Mouse (Mus musculus) ES-E14 (cell line): ENCODE data around the gene Pdpn. TPM values are rescaled to one million over a fixed set of nuclear protein-coding genes. Genes with fewer than 3 reads are reported as not detected.

Experiments
- DNase-seq: peaks from one replicate; pipeline ENCODE4 v3.0.0-alpha.2; 2013; ENCODE audit warnings: low read depth, low spot score
- H3K27ac ChIP-seq: 2 replicates; pipeline ENCODE4 v1.5.1; 2012; ENCODE audit warnings: low read depth, mild to moderate bottlenecking, low read length, moderate library complexity, mixed read lengths; ENCODE audit not compliant: poor library complexity, insufficient read depth, severe bottlenecking
- H3K36me3 ChIP-seq: 2 replicates; pipeline ENCODE4 v1.6.1; 2012; ENCODE audit warnings: mild to moderate bottlenecking, low read length, moderate library complexity, mixed read lengths; ENCODE audit not compliant: control insufficient read depth, poor library complexity, insufficient read depth, severe bottlenecking
- H3K4me1 ChIP-seq, 2 experiments: fragments of 150-350 bp in 1 of 2; sonication (generic) in 1 of 2; 2 replicates each; pipeline ENCODE4 v1.6.1; 2012; ENCODE audit warnings: low read length in 2 of 2, mild to moderate bottlenecking in 1 of 2, mixed read lengths in 1 of 2; ENCODE audit not compliant: control insufficient read depth in 2 of 2, insufficient read depth in 2 of 2, poor library complexity in 1 of 2
- H3K4me3 ChIP-seq, 2 experiments: fragments of 150-350 bp in 1 of 2; sonication (generic) in 1 of 2; 2 replicates each; pipeline ENCODE4 v1.5.1; 2012; ENCODE audit warnings: low read length in 2 of 2, low read depth in 1 of 2, mild to moderate bottlenecking in 1 of 2, mixed read lengths in 1 of 2; ENCODE audit not compliant: insufficient read depth in 1 of 2, poor library complexity in 1 of 2, severe bottlenecking in 1 of 2
- H3K9ac ChIP-seq: 2 replicates; pipeline ENCODE4 v1.6.1; 2012; ENCODE audit warnings: low read depth, mild to moderate bottlenecking, low read length, mixed read lengths; ENCODE audit not compliant: poor library complexity, insufficient read depth, severe bottlenecking
- H3K9me3 ChIP-seq: fragments of 150-350 bp; sonication (generic); 2 replicates; pipeline ENCODE4 v1.6.1; 2012; ENCODE audit warnings: low read depth, mild to moderate bottlenecking, low read length; ENCODE audit not compliant: control insufficient read depth, insufficient read depth
- CHD2 ChIP-seq: IDR thresholded peaks from 2 replicates; pipeline ENCODE4 v1.6.1; 2014; ENCODE audit warnings: mild to moderate bottlenecking, low read depth, low read length, inconsistent platforms
- HCFC1 ChIP-seq: IDR thresholded peaks from 2 replicates; pipeline ENCODE4 v1.6.1; 2012; ENCODE audit warnings: low read length, inconsistent platforms, borderline replicate concordance; ENCODE audit not compliant: insufficient read depth
- MAFK ChIP-seq: IDR thresholded peaks from 2 replicates; pipeline ENCODE4 v1.6.1; 2014; ENCODE audit warnings: mild to moderate bottlenecking, low read depth, low read length, inconsistent platforms; ENCODE audit not compliant: insufficient read depth
- ZC3H11A ChIP-seq: IDR thresholded peaks from 2 replicates; pipeline ENCODE4 v1.6.1; 2012; ENCODE audit warnings: low read depth, mild to moderate bottlenecking, inconsistent platforms, low read length, borderline replicate concordance
- ZNF384 ChIP-seq: IDR thresholded peaks from 2 replicates; pipeline ENCODE4 v1.6.1; 2012; ENCODE audit warnings: low read depth, low read length, inconsistent platforms
- in situ Hi-C, 2 experiments: fragments of 600-800 bp; cut with MboI; formaldehyde crosslinking; loops; one replicate each; pipeline ENCODE4 v1.15.1; 2025; ENCODE audit warnings: low sequenced_read_pairs in 2 of 2, inconsistent platforms in 1 of 2; ENCODE audit not compliant: unreplicated experiment in 2 of 2
- total RNA-seq: library from RNA; depleted of rRNA; stranded (reverse); fragments of 300-350 nt; gene quantifications from 2 replicates; pipeline ENCODE4 v1.2.3, GENCODE M21; 2012

Pdpn gene
- total RNA-seq, 1 experiment, result 21.7 TPM

- TF ChIP-seq ZNF384 (no peak), ZC3H11A (no peak)
- DNase-seq, result no peak
- H3K27ac ChIP-seq, result no peak overlapping the region
- H3K4me1 ChIP-seq, result peaks cover 14 to 44% of the 10 kb centered on the region in 2 experiments; a peak in 3 of 4 replicates
- no peaks in the 10 kb centered on the region for H3K9me3 ChIP-seq
- peak overlapping the region; percentile 69 for H3K4me3 ChIP-seq
- H3K9ac ChIP-seq, result peak overlapping the region; percentile 75
- H3K36me3 ChIP-seq, result no peaks in the 10 kb centered on the region; the same call in 1 of the 2 replicates
- in situ Hi-C loops, result no loop called here
Observed at GRCm38 (mm10) chr4:143298431-143299315, 691 bp downstream of the Pdpn start.

- Histone ChIP-seq H3K4me1 (peaks cover 12 to 35% of the 10 kb centered on the region in 2 experiments; a peak in 3 of 4 replicates), H3K27ac (no peak overlapping the region), H3K9me3 (no peaks in the 10 kb centered on the region), H3K9ac (peak overlapping the region; percentile 41; the same call in 1 of the 2 replicates), H3K4me3 (peak overlapping the region; percentile 49 to 55), H3K36me3 (no peaks in the 10 kb centered on the region; the same call in 1 of the 2 replicates)
- in situ Hi-C loops, result no loop called here
- no peak for TF ChIP-seq ZNF384
- no peak for TF ChIP-seq ZC3H11A
- no peak for TF ChIP-seq HCFC1
- no peak for TF ChIP-seq CHD2
- TF ChIP-seq MAFK, result no peak
- no peak for DNase-seq
Observed at GRCm38 (mm10) chr4:143297016-143297556, 2.3 kb downstream of the Pdpn start.

- TF ChIP-seq HCFC1 (no peak), CHD2 (no peak), ZC3H11A (no peak), MAFK (no peak), ZNF384 (no peak)
- peaks cover 11 to 30% of the 10 kb centered on the region in 2 experiments; a peak in 3 of 4 replicates for H3K4me1 ChIP-seq
- in situ Hi-C loops, result no loop called here
- H3K9me3 ChIP-seq, result no peaks in the 10 kb centered on the region
- no peak overlapping the region for H3K27ac ChIP-seq
- H3K9ac ChIP-seq, result no peak overlapping the region
- no peaks in the 10 kb centered on the region; the same call in 1 of the 2 replicates for H3K36me3 ChIP-seq
- H3K4me3 ChIP-seq, result no peak overlapping the region
- DNase-seq, result no peak
Observed at GRCm38 (mm10) chr4:143296153-143296552, 3.2 kb downstream of the Pdpn start.

GRCm38 (mm10) chr4:143294324-143294723, 5.0 kb downstream of the Pdpn start:
- DNase-seq, result no peak
- H3K9ac ChIP-seq, result no peak overlapping the region
- TF ChIP-seq HCFC1, result no peak
- no peak for TF ChIP-seq ZC3H11A
- TF ChIP-seq CHD2, result no peak
- H3K27ac ChIP-seq, result no peak overlapping the region
- no peak overlapping the region for H3K4me3 ChIP-seq
- H3K4me1 ChIP-seq, result peaks cover 9 to 27% of the 10 kb centered on the region in 2 experiments; a peak in 3 of 4 replicates
- in situ Hi-C loops, result no loop called here
- H3K36me3 ChIP-seq, result no peaks in the 10 kb centered on the region; the same call in 1 of the 2 replicates
- H3K9me3 ChIP-seq, result no peaks in the 10 kb centered on the region
